Mouse (Mus musculus) liver, adult 10 weeks (tissue): Measurements from ENCODE around the gene Rassf8. TPM values are rescaled to one million over a fixed set of nuclear protein-coding genes. Genes with fewer than 3 reads are reported as not detected.

Source experiments
- polyA plus RNA-seq: library from polyadenylated mRNA; stranded (reverse); fragments of 350-450 nt; fragmentation: Illumina TruSeq; extraction: RNeasy Lipid Tissue Mini Kit (QIAGEN cat#74804); gene quantifications from one replicate; pipeline ENCODE4 v1.2.3, GENCODE M21; 2014; ENCODE audit warnings: low read depth, low replicate concordance

Rassf8 gene
- polyA plus RNA-seq = 23.7 TPM

DNA sequence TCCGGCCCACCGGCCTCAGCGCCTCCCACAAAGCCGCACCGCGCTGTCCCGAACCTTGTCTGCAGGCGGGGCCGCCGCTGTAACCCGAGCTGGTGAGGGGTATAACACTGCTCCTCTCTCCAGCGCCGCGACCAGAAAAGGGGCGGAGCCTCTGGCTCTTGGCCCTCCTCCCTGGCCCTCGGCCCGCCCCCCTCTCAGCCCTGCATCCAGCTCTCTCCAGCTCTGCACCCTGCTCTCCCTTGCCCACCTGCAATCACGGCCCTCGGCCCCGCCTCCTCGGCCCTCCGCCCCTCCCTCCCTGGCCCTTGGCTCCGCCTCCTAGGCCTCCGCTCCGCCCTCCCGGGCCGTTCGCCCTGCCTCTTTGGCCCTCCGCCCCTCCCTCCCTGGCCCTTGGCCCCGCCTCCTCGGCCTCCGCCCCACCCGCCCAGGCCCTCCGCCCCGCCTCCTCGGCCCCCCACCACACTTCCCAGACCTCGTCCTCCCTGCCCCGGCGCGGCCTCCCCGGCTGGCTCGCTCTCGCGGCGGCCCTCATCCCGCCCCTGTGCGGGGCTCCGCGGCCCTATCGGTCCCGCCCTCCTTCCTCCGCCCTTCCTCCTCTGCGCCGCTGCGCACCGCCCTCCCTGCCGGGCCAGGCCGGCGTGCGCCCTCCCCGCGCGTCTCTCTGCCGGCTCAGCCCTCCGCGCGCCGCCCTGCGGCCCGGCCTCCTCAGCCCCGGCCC lies at the start of gene Rassf8:
TSS of gene Rassf8 (plus strand) at position 617 of the 718 bp plus-strand sequence.

GRCm38 (mm10) chr6:145865289-145865885 lies 118.8 kb downstream of the Rassf8 start, which contains the start of gene Bhlhe41:
TSS of gene Bhlhe41 (minus strand) at chr6:145865558.

Other genes with a start within 250 kb of the Rassf8 start
- not detected for gene Lmntd1, start 132.4 kb upstream of the Rassf8 start, polyA plus RNA-seq
- gene Tuba3b, start 131.0 kb upstream of the Rassf8 start, polyA plus RNA-seq = not detected
- 0.08 TPM for gene Bhlhe41, start 118.8 kb downstream of the Rassf8 start, polyA plus RNA-seq
- gene Sspn, start 184.9 kb downstream of the Rassf8 start, polyA plus RNA-seq = 0.93 TPM